Mouse (Mus musculus): ENCODE measurements around the gene Ptcd3.

DNA sequence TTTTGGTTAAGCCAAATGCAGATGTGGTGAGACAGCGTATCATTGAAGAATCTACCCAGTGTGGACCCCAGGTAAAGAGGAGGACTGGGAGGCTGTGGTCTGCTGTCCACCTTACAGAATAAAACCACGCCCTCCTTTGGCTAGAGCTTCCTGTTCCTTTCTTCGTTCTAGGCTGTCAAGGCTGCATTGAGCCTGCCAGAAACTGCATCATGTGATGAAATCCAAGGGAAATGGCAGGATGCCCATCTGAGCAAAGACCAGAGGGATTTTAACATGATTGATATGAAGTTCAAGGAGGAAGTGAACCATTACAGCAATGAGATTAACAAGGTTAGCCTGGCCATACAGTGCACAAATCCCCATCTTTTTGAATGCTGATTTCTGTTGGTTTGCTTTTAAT is 42.0 kb upstream of the Ptcd3 start:
- TF ChIP-seq CTCF (IDR thresholded peaks at IDR 0.05; ENCODE audit: extremely low read depth, insufficient read depth, insufficient read length, insufficient replicate concordance) (no peak), POLR2A (IDR thresholded peaks at IDR 0.05; ENCODE audit: low read depth, low read length) (no peak)

Measured in spleen, adult 2 months (tissue).